Mouse (Mus musculus) lung, adult 2 months (tissue): ENCODE measurements around the gene Gm26741. TPM values are rescaled to one million over a fixed set of nuclear protein-coding genes. Genes with fewer than 3 reads are reported as not detected.

ENCODE experiments used
- DNase-seq: peaks from one replicate; pipeline ENCODE4 v3.0.0; 2022
- H3K4me1 ChIP-seq: fragments of 200-500 bp; 2 replicates; pipeline ENCODE4 v1.6.1; 2011; ENCODE audit warnings: low read length; ENCODE audit not compliant: control insufficient read depth, insufficient read depth
- H3K4me3 ChIP-seq: fragments of 200-500 bp; replicated peaks from 2 replicates; pipeline ENCODE3; 2011; ENCODE audit warnings: low read depth, mild to moderate bottlenecking, control low read depth, low read length; ENCODE audit errors: extremely low read depth
- CTCF ChIP-seq: fragments of 200-500 bp; IDR thresholded peaks from 2 replicates; pipeline ENCODE4 v1.5.1; 2011; ENCODE audit warnings: mild to moderate bottlenecking, low read length, control low read depth; ENCODE audit not compliant: insufficient read depth
- POLR2A ChIP-seq: fragments of 200-500 bp; IDR thresholded peaks from 2 replicates; pipeline ENCODE4 v1.6.1; 2011; ENCODE audit warnings: low read depth, mild to moderate bottlenecking, control low read depth, low read length, borderline replicate concordance; ENCODE audit errors: extremely low read depth
- WGBS: fragments of 180-500 bp; shearing (Covaris S2); methylation state at CpG from one replicate; pipeline ENCODE4 v1.1.7; 2018; 5-methylcytosine and 5-hydroxymethylcytosine counted together
- polyA plus RNA-seq: library from polyadenylated mRNA; depleted of rRNA; stranded (reverse); fragments of >200 nt; gene quantifications from 2 replicates; pipeline ENCODE4 v1.2.3, GENCODE M21; 2012

Gene Gm26741
- polyA plus RNA-seq, 1 experiment, result not detected

- Histone ChIP-seq H3K4me3 (no peak overlapping the region), H3K4me1 (no peaks in the 10 kb centered on the region)
- TF ChIP-seq CTCF (no peak), POLR2A (no peak)
- WGBS, result 72% methylated on average over 4 of the region's 4 CpGs
- DNase-seq, result no peak
Measured at GRCm38 (mm10) chr10:52368376-52368775, 9.8 kb downstream of the Gm26741 start.

- no peak for DNase-seq
- H3K4me3 ChIP-seq, result no peak overlapping the region
- H3K4me1 ChIP-seq, result peaks cover 2% of the 10 kb centered on the region; the same call in 1 of the 2 replicates
- 72% methylated on average over 4 of the region's 4 CpGs for WGBS
- TF ChIP-seq POLR2A (no peak), CTCF (no peak)
Measured at GRCm38 (mm10) chr10:52373834-52374233, 15.3 kb downstream of the Gm26741 start.

DNA sequence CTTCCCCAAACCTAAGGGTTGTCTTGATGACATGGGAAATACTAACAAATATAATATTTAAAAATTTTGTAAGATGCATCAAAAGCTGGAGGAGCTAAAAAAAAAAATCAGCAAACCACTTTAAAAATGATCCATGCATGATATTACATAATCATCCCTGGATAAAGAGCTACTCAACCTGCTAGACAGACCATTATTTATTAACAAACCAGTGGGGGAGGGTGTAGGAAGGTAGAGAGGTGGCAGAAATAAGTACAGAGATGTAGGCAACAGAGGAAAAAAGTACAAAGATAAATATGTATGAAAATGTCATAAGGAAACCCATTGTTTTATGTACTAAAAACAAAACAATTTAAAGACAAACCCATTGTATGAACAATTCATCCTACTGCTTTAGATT, 16.1 kb downstream of the Gm26741 start:
- Histone ChIP-seq H3K4me1 (peaks cover 2% of the 10 kb centered on the region; the same call in 1 of the 2 replicates), H3K4me3 (no peak overlapping the region)
- TF ChIP-seq CTCF (no peak), POLR2A (no peak)
- DNase-seq, result no peak

DNA sequence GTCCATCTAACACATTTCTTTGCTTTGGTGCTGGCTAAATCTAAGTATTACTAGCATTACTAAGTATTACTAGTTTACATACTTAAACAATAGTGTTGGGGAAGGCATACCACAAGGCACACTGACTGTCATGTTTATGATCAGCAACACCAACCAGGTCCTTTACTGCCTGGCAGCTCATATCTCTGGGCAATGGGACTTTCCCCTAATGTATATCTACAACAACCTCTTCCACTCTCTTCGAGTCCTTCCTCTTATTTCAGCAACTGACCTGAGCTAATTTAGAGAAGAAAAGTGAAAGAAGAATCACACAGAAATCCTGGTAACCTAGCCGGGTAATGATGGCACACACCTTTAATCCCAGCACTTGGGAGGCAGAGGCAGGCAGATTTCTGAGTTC, 17.9 kb downstream of the Gm26741 start:
- WGBS, result 80% methylated on average over 2 of the region's 2 CpGs
- Histone ChIP-seq H3K4me1 (peaks cover 4% of the 10 kb centered on the region), H3K4me3 (no peak overlapping the region)
- DNase-seq, result no peak
- TF ChIP-seq POLR2A (no peak), CTCF (no peak)

DNA sequence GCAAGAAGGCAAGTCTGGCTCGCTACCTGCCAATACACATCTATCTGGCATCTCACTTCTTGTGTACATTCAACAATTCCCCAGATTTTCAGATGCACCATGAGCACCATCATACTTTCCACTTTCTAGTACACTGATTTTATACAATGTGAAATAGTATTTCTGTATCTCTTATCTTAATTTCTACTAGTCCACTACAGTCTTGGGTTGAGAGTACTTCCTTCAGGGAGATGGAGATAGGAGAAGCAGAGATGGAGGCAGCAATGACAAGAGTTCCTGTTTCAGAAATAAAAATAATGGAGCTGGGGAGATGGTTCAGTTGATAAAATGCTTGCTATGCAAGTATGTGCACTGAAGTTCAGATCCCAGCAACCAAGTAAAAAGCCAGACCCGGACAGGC, 19.2 kb downstream of the Gm26741 start:
- TF ChIP-seq CTCF (no peak), POLR2A (no peak)
- 86% methylated on average over 2 of the region's 2 CpGs for WGBS
- Histone ChIP-seq H3K4me1 (peaks cover 6% of the 10 kb centered on the region), H3K4me3 (no peak overlapping the region)
- no peak for DNase-seq

DNA sequence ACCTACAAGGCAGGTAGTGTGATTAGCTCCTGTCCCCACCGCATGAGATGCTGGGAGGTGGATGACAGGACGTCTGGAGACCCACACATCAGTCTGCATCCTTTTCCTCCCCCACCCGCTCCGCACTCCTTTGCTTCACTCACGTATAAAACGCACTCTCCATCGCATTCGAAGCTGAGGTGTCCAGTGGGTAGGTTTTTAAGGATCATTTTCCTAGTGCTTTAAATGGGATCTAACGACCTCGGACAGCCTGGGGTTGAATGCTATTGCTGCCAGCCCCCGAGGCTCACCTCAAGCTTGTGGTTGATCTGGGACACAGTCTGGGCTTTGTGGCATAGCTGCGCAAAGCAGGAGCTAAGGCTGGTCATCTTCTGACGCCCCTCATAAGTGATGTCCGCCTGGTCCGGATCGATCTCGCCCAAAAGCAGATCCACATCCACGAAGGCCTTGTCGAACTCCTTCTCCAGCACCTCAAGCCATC, 22.8 kb downstream of the Gm26741 start:
- Histone ChIP-seq H3K4me1 (peaks cover 8% of the 10 kb centered on the region), H3K4me3 (peak overlapping the region; percentile 90)
- under 1% methylated on average over 19 of the region's 19 CpGs for WGBS
- TF ChIP-seq POLR2A (no peak), CTCF (no peak)
- no peak for DNase-seq

DNA sequence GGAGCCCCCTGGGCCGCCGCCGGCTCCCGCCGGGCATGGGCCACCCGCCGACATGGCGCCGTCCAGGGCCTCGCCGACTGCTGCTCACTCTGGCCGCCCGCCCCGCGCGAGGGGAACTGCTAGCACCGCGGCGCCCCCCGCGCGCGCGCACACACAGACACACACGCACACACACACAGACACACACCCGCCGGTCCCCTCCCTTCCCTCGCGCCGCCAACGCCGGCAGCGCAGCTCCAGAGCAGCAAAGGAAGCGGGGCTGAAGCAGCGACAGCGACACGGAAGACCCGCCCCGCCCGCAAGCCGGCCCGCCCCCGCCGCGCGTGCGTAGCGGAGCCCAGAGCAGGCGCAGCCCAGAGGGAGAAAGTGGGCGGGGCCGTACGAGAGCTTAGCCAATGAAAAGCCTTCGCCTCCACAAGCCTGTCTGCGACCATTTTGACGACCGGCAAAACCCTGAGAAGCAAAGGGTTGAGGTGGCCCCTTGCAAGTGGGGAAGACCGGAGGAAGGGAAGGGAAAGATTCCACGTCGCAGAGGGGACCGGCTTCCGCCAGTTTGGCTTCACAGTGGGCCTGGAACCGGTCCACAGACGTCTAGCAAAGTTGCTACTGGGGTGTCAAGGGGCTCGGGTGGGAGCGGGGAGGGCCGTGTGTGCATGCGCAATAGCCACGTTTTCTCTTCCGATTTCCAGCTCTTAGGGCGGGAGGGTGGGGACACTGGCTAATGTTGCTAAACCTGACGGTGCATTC, 23.5 kb downstream of the Gm26741 start, which contains the start of gene Gopc:
Gene Gopc, minus strand, starts transcription at position 280 of the 747 bp plus-strand sequence.
- DNase-seq, result peak; percentile 97
- Histone ChIP-seq H3K4me3 (peak within 1 kb of the TSS; percentile 98), H3K4me1 (peaks cover 8% of the 10 kb centered on the region)
- WGBS, result under 1% methylated on average over 63 of the region's 71 CpGs
- TF ChIP-seq CTCF (no peak), POLR2A (peak; percentile 60; the same call in 1 of the 2 replicates)

DNA sequence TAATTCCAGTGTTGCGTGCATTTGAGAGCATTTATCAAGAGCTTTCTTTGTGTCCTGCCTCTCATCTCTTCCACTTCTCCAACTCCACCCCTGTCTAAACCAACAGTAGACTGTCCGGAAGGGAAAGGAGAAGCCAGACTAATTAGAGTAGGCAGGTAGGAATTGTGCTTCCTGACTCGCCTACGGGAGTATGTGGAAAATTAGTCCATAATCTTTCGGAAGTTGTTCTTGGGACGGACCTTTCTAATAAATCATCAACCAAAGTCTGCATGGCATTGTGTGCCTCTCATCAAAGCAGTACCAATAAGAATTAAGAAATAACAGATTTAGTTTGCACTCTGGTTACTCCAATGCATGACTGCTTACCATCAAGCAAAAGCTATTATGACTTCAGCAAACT, 24.5 kb downstream of the Gm26741 start:
- peak overlapping the region; percentile 98 for H3K4me3 ChIP-seq
- no peak for DNase-seq
- WGBS, result 52% methylated on average over 6 of the region's 6 CpGs
- TF ChIP-seq POLR2A (no peak), CTCF (no peak)
- peaks cover 8% of the 10 kb centered on the region for H3K4me1 ChIP-seq

DNA sequence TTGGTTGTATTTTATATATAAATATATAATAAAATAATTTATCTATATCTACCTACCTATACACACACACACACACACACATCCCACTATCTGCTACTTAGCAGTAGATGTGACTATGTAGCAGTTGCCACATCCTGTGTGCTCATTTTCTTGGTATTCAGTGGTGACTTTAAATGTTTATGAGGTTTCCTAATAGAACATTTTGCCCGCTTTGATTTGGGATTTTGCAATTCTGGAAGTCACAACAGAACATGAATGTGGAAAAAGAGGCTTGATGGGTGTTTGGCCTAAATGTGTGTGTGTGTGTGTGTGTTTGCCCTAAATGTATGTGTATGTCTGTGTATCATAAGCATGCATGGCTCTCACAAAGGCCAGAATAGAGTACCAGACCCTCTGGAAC, 25.0 kb downstream of the Gm26741 start:
- 82% methylated on average over 1 of the region's 1 CpGs for WGBS
- Histone ChIP-seq H3K4me1 (peaks cover 8% of the 10 kb centered on the region), H3K4me3 (no peak overlapping the region)
- no peak for DNase-seq
- TF ChIP-seq CTCF, result no peak
- TF ChIP-seq POLR2A, result no peak
